Mouse (Mus musculus) gastrocnemius, adult 18-20 months (tissue): ENCODE measurements at regions not wholly inside any gene's neighbourhood (a gene's known extent, or its start where the extent isn't known, plus 50 kb on each side); places are given as distances from the start of the nearest gene placed in this dataset.

ENCODE experiments used
- DNase-seq: peaks from one replicate; pipeline ENCODE4 v3.0.0; 2021; ENCODE audit warnings: low spot score

GRCm38 (mm10) chr3:103513411-103513810 lies 61.6 kb upstream of the Syt6 start:
- DNase-seq, result no peak

DNA sequence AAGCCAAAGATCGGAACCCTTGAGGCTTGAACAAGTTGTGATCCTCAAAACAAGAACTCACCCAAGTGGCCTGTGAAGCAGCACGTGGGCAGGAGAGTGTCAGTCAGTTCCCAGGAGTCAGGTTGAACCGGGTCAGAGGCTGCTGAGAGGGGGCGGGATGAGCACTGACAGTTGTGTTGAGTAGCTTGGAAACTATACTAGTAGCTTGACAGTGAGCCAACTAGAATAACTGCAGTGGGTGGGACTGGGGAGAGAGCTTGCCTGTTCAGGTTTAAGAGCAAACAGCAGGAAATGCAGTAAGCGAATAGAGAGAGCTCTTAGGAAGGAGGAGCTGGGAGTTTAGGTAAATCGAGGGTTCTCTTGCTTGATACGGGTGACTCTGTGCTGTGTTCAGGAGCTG lies 61.0 kb upstream of the Syt6 start:
- DNase-seq, result no peak

DNA sequence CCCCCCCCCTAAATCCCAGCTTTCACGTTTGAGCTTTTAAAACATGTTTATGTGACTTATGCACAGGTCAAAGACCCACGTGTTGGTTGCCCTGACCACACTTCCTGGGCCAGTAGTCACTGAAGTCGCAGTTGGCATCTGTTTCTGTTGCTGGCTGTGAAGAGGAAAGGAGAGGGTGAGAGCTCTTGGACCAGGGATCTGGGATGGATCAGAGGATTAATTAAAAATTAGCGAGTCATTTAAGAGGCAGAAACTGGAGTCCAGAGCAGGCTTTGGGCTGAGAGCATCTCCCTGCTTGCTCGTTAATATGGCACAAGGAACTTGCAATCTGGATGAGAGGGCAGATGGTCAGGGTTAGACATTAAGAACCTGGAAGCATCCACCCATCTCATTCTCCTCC lies 59.1 kb upstream of the Syt6 start:
- no peak for DNase-seq

- DNase-seq, result peak; percentile 8
Measured at GRCm38 (mm10) chr3:103517376-103518304, 57.4 kb upstream of the Syt6 start.

- no peak for DNase-seq
Measured at GRCm38 (mm10) chr3:103518624-103519023, 56.4 kb upstream of the Syt6 start.
